Mouse (Mus musculus) ES-E14 (cell line): ENCODE measurements around the gene Habp2. TPM values are rescaled to one million over a fixed set of nuclear protein-coding genes. Genes with fewer than 3 reads are reported as not detected.

ENCODE experiments used
- DNase-seq: peaks from one replicate; pipeline ENCODE4 v3.0.0-alpha.2; 2013; ENCODE audit warnings: low read depth, low spot score
- H3K27ac ChIP-seq: 2 replicates; pipeline ENCODE4 v1.5.1; 2012; ENCODE audit warnings: low read depth, mild to moderate bottlenecking, low read length, moderate library complexity, mixed read lengths; ENCODE audit not compliant: poor library complexity, insufficient read depth, severe bottlenecking
- H3K36me3 ChIP-seq: 2 replicates; pipeline ENCODE4 v1.6.1; 2012; ENCODE audit warnings: mild to moderate bottlenecking, low read length, moderate library complexity, mixed read lengths; ENCODE audit not compliant: control insufficient read depth, poor library complexity, insufficient read depth, severe bottlenecking
- H3K4me1 ChIP-seq, 2 experiments: fragments of 150-350 bp in 1 of 2; sonication (generic) in 1 of 2; 2 replicates each; pipeline ENCODE4 v1.6.1; 2012; ENCODE audit warnings: low read length in 2 of 2, mild to moderate bottlenecking in 1 of 2, mixed read lengths in 1 of 2; ENCODE audit not compliant: control insufficient read depth in 2 of 2, insufficient read depth in 2 of 2, poor library complexity in 1 of 2
- H3K4me3 ChIP-seq, 2 experiments: fragments of 150-350 bp in 1 of 2; sonication (generic) in 1 of 2; 2 replicates each; pipeline ENCODE4 v1.5.1; 2012; ENCODE audit warnings: low read length in 2 of 2, low read depth in 1 of 2, mild to moderate bottlenecking in 1 of 2, mixed read lengths in 1 of 2; ENCODE audit not compliant: insufficient read depth in 1 of 2, poor library complexity in 1 of 2, severe bottlenecking in 1 of 2
- H3K9ac ChIP-seq: 2 replicates; pipeline ENCODE4 v1.6.1; 2012; ENCODE audit warnings: low read depth, mild to moderate bottlenecking, low read length, mixed read lengths; ENCODE audit not compliant: poor library complexity, insufficient read depth, severe bottlenecking
- H3K9me3 ChIP-seq: fragments of 150-350 bp; sonication (generic); 2 replicates; pipeline ENCODE4 v1.6.1; 2012; ENCODE audit warnings: low read depth, mild to moderate bottlenecking, low read length; ENCODE audit not compliant: control insufficient read depth, insufficient read depth
- CHD2 ChIP-seq: IDR thresholded peaks from 2 replicates; pipeline ENCODE4 v1.6.1; 2014; ENCODE audit warnings: mild to moderate bottlenecking, low read depth, low read length, inconsistent platforms
- HCFC1 ChIP-seq: IDR thresholded peaks from 2 replicates; pipeline ENCODE4 v1.6.1; 2012; ENCODE audit warnings: low read length, inconsistent platforms, borderline replicate concordance; ENCODE audit not compliant: insufficient read depth
- MAFK ChIP-seq: IDR thresholded peaks from 2 replicates; pipeline ENCODE4 v1.6.1; 2014; ENCODE audit warnings: mild to moderate bottlenecking, low read depth, low read length, inconsistent platforms; ENCODE audit not compliant: insufficient read depth
- ZC3H11A ChIP-seq: IDR thresholded peaks from 2 replicates; pipeline ENCODE4 v1.6.1; 2012; ENCODE audit warnings: low read depth, mild to moderate bottlenecking, inconsistent platforms, low read length, borderline replicate concordance
- ZNF384 ChIP-seq: IDR thresholded peaks from 2 replicates; pipeline ENCODE4 v1.6.1; 2012; ENCODE audit warnings: low read depth, low read length, inconsistent platforms
- in situ Hi-C, 2 experiments: fragments of 600-800 bp; cut with MboI; formaldehyde crosslinking; loops; one replicate each; pipeline ENCODE4 v1.15.1; 2025; ENCODE audit warnings: low sequenced_read_pairs in 2 of 2, inconsistent platforms in 1 of 2; ENCODE audit not compliant: unreplicated experiment in 2 of 2
- total RNA-seq: library from RNA; depleted of rRNA; stranded (reverse); fragments of 300-350 nt; gene quantifications from 2 replicates; pipeline ENCODE4 v1.2.3, GENCODE M21; 2012; rRNA removed

Habp2 gene
- total RNA-seq, 1 experiment, result 1.6 TPM

- Histone ChIP-seq H3K9ac (no peak overlapping the region), H3K36me3 (no peaks in the 10 kb centered on the region), H3K9me3 (no peaks in the 10 kb centered on the region), H3K27ac (no peak overlapping the region), H3K4me3 (no peak overlapping the region), H3K4me1 (no peaks in the 10 kb centered on the region)
- no peak for DNase-seq
- TF ChIP-seq ZNF384 (no peak), CHD2 (no peak), ZC3H11A (no peak), HCFC1 (no peak), MAFK (no peak)
- in situ Hi-C loops, result no loop called here
These were observed 79.2 kb downstream of the Habp2 start for GRCm38 (mm10) chr19:56366168-56366567.

DNA sequence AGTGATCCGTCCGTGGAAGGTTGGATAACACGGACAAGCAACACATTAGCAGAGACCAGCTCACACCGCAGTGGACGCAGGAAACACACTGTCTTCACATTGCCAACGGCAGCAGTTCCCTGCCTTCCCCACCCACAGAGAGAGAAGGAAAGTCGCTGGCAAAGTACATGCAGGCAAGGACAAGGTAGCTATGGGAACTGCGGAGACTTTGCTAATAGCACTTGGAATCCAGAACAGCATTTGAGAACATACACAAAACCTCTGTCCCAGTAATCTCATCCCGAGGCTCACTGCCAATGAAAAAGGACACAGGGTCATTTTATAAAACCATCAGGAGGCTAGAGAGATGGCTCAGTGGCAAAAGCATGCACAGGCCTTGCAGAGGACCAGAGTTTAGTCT is 79.7 kb downstream of the Habp2 start:
- no peak overlapping the region for H3K4me3 ChIP-seq
- no peaks in the 10 kb centered on the region for H3K9me3 ChIP-seq
- no peak overlapping the region for H3K27ac ChIP-seq
- no peaks in the 10 kb centered on the region for H3K4me1 ChIP-seq
- no peak overlapping the region for H3K9ac ChIP-seq
- no peak for DNase-seq
- TF ChIP-seq MAFK (no peak), CHD2 (no peak), ZNF384 (no peak), HCFC1 (no peak), ZC3H11A (no peak)
- in situ Hi-C loops, result no loop called here
- H3K36me3 ChIP-seq, result no peaks in the 10 kb centered on the region

GRCm38 (mm10) chr19:56367778-56368177 is 80.8 kb downstream of the Habp2 start:
- H3K27ac ChIP-seq, result no peak overlapping the region
- no peak overlapping the region for H3K9ac ChIP-seq
- in situ Hi-C loops, result no loop called here
- no peak overlapping the region for H3K4me3 ChIP-seq
- TF ChIP-seq ZNF384 (no peak), CHD2 (no peak), MAFK (no peak), HCFC1 (no peak), ZC3H11A (no peak)
- no peak for DNase-seq
- no peaks in the 10 kb centered on the region for H3K36me3 ChIP-seq
- H3K4me1 ChIP-seq, result no peaks in the 10 kb centered on the region
- no peaks in the 10 kb centered on the region for H3K9me3 ChIP-seq

- no peaks in the 10 kb centered on the region for H3K9me3 ChIP-seq
- H3K9ac ChIP-seq, result no peak overlapping the region
- no peak for TF ChIP-seq ZNF384
- TF ChIP-seq CHD2, result no peak
- TF ChIP-seq ZC3H11A, result no peak
- no peak for TF ChIP-seq MAFK
- no peak for TF ChIP-seq HCFC1
- in situ Hi-C loops, result no loop called here
- H3K4me3 ChIP-seq, result no peak overlapping the region
- H3K4me1 ChIP-seq, result no peaks in the 10 kb centered on the region
- DNase-seq, result no peak
- no peaks in the 10 kb centered on the region for H3K36me3 ChIP-seq
- no peak overlapping the region for H3K27ac ChIP-seq
These were observed 82.0 kb downstream of the Habp2 start for GRCm38 (mm10) chr19:56368912-56369311.

Other genes with a start within 250 kb of the Habp2 start
- 0.09 and 0.11 TPM in 2 replicates for gene Nrap, start 102.9 kb downstream of the Habp2 start, total RNA-seq
- gene Casp7, start 110.0 kb downstream of the Habp2 start, total RNA-seq, result 4.9 and 7.1 TPM in 2 replicates
- 0.21 and 0.36 TPM in 2 replicates for gene Plekhs1, start 174.5 kb downstream of the Habp2 start, total RNA-seq